Mouse (Mus musculus) T-helper 1 cell (primary cell): ENCODE measurements at regions not wholly inside any gene's neighbourhood (a gene's known extent, or its start where the extent isn't known, plus 50 kb on each side); places are given as distances from the start of the nearest gene placed in this dataset.

Experiments used
- in situ Hi-C: fragments of 300-600 bp; cut with MboI, MseI; formaldehyde crosslinking; loops from one replicate; pipeline ENCODE4 v1.15.1; 2025; ENCODE audit warnings: high pct_unique_total_duplicates

DNA sequence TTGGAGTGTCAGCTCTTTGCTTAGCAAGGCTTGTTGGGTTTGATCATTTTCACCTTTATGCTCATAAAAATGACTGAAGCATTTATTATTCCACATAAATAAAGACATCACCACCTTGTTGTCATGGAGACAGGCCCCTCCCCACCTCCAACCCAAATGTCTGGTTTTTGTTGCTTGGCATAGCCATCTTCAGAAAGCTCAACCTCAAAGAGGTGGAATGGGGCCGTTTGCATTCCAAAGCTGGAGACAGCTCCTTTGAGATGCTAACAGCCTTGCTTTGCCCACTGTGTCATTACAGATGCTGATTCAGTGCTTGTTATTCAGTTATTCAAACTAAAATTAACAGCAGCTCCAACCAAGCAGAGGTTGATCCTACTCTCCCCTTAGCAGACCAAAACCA is 51.9 kb upstream of the Lgalsl start:
- in situ Hi-C loops = loop anchor here (25.0 kb wide), 1 partner anchor 1155 kb away; no protein-coding TSS in a partner anchor

DNA sequence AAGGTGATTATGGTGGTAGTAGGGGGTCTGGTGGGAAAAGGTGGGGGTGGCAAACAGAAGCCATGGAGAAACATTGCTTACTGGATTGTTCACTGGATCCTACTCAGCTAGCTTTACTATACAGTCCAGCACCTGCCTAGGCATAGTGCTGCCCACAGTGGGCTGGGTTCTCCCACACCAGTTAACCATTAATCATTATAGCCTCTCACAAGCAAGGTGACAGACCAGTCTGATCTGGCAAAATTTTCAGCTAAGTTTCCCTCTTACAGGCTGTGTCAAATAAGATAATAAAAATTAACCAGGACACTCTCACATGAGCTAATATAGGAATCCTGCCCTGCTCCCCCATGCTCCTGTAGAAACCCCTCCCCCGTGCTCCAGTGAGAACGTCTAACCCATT is 53.1 kb upstream of the Lgalsl start:
- in situ Hi-C loops = loop anchor here (25.0 kb wide), 1 partner anchor 1153 kb away; no protein-coding TSS in a partner anchor

DNA sequence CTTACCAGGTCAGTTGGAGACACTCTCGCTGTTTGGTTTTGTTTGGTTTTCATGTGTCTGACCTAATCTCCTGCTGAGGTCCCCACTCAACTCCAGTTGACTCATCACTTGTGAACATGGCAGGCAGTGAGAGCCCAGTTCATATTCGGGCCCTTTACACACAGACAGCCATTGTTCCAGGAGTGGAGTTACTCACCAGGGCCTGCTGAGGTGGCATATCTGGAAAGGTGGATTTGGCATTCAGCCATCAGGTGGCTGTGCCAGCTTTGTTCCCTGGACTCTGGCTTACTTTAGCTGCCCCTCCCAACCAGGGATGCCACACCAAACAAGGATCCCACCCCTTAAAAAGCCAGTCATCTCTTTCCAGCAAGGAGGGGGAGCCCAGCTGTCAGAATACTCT is 56.2 kb upstream of the Lgalsl start:
- in situ Hi-C loops = loop anchor here (25.0 kb wide), 1 partner anchor 1150 kb away; no protein-coding TSS in a partner anchor

DNA sequence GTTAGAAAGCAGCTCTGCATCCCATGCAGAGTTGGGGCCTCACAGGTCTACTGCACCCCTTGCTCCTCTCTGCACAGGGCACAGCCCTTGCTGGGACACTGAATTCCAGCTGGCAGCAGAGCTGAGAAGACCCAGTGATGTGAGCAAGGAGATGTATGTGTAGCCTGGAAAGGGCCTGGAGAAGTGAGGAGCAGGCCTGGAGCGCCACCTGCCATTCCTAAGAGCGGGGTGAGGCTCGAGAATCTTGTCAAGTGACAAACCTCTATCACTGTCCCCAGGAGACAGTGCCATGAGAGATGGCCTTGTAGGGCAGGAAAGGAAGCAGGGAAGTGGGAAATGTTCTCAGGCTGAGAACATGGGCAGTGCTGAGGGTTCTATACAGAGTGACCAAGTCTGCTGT is 59.6 kb upstream of the Lgalsl start:
- in situ Hi-C loops = loop anchor here (25.0 kb wide), 1 partner anchor 1147 kb away; no protein-coding TSS in a partner anchor

DNA sequence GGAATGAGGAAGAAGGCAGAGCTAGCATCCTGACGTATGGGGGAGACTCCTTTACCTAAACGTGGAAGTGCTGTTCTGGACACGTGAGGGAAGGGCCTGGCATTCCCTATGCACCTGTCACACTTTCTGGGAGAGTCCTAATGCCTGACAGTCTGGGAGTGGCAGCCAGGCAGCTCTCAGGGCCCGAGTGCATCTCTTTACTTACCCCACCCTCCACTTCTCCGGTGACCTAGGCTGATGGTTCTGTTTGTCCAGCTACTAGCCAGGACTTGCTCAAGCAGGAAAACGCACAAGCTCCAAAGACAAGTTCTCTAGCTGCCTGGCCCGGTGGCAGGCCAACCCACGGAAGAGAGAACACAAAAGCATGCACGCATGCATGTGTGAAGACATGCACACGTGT is 60.9 kb upstream of the Lgalsl start:
- in situ Hi-C loops = loop anchor here (25.0 kb wide), 1 partner anchor 1146 kb away; no protein-coding TSS in a partner anchor

DNA sequence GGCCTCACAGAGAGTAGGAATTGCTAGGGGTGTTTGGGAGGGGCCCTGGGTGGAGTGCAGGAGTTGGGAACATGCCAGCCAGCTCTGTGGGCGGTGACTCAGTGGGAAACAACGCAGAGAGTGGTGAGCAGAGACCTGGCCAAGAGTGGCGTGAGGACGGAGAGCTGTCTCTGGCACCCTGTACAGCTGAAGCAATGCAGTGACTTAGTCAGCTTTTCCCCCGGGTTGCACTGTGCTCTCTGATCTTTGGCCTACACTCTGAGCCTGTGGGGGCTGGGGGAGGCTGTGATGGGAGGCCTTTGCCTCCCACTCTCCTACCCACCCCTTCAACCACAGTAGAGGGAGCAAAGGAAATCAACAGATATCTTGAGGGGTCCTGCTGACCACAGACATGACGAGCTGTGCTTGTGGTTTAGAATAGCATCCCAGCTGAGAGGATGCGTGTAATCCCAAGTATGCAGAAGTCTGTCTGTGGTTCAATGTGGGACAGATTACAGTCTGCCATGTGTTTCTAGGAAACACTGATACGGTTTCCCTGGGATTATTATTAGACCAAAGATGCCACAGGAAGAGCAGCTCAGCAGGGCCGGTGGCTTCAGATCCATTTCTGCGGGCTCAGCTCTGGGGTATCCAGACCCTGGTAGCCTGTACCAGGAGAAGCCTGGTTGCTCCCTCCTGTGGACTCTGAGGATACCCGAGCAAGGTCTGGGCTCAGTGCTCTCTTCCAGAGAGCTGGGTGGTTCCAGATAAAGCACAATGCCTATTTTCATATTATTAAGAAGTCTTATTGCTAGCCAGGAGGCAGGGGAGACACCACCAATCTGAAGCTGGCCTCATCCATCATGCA is 65.6 kb upstream of the Lgalsl start:
- in situ Hi-C loops = loop anchor here (25.0 kb wide), 1 partner anchor 1141 kb away; no protein-coding TSS in a partner anchor

DNA sequence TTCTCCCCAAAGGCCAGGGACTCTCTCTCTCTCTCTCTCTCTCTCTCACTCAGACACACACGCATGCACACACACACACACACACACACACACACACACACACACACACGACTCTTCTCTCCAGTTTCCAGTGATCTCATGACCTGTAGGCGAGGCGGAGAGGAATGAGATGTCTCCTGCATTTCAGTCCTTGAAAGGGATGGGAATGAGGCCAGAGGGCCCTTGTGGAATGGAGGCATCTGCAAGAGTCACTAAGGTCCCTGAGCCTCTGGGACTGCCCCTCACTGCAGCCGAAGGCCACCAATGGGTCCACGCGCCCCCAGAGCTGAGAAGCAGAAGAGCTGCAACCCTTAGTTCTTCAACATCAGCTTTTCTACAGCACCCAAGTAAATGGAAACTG is 66.6 kb upstream of the Lgalsl start:
- in situ Hi-C loops = loop anchor here (25.0 kb wide), 1 partner anchor 1140 kb away; no protein-coding TSS in a partner anchor

DNA sequence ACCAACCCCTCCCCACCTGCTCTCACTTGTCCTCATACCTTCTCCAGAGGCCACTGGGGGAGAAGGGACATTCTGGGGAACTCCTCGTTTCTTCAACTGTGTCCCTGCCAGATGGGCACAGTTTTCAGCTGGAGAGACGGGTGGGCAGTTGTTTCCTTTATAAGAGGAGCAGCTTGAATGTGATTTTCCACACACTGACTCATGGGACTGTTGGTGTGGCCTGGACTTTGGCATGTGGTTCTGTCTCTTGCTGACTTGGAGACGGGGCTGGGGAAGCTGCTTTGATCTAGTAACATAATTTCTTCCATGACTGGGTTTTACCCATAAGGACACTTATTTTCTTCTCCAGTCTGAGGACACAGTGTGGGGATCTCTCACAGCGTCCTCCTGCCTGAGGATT is 67.7 kb upstream of the Lgalsl start:
- in situ Hi-C loops = loop anchor here (25.0 kb wide), 1 partner anchor 1139 kb away; no protein-coding TSS in a partner anchor

DNA sequence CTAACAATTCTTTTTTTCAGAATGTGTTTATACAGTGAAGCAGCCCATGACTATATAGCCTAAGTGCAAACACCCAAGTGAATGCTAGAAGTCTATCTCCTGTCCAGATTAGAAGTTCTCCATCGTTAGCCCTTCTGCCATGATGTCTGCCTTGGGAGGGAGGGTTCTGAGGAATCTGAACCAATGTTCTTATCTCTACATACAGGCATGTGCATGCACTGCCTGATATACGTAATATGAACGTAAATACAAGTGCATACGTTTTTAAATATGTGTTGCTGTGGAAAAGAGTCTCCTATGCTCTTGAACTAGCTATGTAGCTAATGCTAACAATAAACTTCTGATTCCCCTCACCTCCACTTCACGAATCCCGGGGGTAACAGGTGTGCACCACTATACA is 68.9 kb upstream of the Lgalsl start:
- in situ Hi-C loops = loop anchor here (25.0 kb wide), 1 partner anchor 1138 kb away; no protein-coding TSS in a partner anchor

DNA sequence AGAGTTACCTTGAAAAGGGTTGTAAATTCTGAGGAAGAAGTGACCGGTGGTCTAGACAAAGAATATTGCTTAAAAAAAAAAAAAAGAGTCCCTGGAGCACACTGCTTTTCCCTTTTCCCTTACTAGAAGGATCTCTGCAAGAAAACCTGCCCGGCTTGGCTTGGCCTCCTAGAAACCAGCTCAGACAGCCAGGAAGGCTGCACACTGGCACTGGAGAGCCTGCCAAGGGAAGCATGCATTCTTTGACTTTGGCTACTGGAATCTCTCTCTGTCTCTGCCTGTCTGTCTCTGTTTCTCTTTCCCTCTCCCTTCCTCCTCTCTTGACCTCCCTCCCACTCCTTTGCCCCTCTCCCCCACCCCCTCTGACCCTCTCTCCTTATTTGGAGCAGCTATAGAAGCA is 71.1 kb upstream of the Lgalsl start:
- in situ Hi-C loops = no loop called here

DNA sequence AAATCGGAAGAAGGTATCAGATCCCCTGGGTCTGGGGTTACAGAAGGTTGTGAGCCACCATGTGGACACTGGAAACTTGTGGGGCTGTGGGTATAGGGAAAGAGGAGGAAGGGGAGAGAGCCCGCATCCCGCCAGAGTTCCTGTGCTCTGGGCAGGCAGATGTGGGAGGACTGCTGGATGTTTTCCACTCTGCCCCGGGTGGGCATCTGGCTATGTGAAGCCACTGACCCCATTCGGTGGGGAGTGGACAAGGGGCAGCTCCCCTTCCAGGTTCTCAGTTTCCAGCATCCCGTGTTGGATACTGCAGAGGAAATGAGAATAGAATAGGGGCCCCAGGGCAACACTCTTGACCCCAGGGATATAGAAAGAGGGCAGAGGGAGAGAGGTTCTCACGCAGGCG is 72.1 kb upstream of the Lgalsl start:
- in situ Hi-C loops = no loop called here

DNA sequence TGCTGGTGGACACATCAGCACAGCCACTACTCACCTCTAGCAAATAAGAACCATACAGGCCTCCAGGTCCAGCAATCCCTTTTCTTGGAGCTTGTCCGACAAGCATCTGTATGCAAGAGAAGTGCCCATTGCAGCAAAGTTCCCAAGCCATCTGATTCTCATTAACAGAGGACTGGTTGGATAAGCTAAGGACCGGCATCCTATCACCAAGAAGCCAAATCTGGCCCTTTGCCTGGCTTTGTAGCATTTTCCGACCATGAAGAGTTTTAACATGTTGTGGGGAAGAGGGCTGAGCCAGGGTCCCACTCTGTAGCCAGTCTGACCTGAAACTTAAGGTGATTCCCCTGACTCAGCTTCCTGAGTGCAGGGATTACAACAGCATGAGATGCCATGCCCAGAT is 77.1 kb upstream of the Lgalsl start:
- in situ Hi-C loops = no loop called here

DNA sequence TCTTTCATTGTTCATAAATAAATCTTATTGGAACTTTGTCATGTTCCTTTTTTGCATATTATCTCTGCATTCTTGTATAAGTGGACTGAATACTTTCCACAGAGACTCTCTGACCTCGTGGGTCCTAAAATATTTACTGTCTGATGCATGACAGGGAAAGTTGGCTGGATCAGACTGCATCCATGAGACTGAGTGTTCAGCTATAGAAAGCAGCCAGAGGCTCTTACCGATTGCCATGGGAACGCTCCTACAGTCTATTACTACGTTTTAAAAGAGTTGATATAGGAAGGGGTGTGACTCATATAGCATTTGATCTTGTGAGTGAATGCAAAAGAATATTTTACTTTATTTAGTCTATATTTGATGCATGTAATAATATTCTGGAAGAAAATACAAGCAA is 77.6 kb upstream of the Lgalsl start:
- in situ Hi-C loops = no loop called here

DNA sequence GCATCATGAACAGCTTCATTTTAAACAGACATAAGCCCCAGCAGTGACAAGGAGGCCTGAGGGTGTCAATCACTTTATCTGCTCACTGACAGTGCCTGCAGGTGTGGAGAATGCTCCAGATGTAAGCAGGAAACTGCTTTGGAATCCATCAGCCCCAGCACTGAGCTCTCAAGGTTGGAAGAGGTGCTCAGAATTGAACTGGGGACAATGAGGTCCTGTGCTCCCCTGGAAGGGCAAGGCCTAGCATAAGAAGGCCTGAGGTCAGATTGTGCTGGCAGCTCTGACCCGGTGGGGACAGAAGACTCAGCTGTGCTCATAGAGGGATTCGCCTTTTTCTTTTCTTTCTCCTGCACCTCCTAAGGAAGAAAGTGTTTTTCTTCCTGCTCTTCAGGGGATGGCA is 82.2 kb upstream of the Lgalsl start:
- in situ Hi-C loops = loop anchor here (5.0 to 10.0 kb wide), 2 partner anchors 116 to 272 kb away; no protein-coding TSS in a partner anchor

DNA sequence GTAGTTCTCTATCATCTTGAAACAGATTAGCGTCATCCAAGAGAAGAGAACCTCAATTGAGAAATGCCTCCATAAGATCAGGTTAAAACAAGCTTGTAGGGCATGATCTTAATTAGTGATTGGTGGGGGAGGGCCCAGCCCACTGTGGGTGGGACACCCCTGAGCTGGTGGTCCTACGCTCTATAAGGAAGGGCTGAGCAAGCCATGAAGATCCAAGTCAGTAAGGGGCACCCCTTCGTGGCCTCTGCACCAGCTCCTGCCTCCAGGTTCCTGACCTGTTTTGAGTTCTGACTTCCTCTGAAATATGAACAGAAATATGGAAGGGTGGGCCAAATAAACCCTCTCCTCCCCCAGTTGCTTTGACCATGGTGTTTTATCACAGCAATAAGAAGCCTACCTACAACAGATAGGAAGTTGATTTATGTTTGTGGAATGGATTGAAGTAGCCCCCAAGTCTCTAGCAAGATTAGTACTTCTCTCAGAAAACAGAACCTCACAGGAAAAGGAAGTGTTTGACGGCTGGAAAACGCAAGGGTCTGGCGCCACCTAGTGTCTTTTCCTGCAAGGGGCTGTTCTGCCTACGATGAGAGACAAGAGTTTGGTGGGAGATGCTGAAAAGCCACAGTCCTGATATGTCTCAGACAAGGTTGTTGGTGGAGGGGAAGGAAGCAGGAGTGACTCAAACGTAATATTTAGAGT is 82.9 kb upstream of the Lgalsl start:
- in situ Hi-C loops = loop anchor here (5.0 to 10.0 kb wide), 2 partner anchors 116 to 271 kb away; no protein-coding TSS in a partner anchor

DNA sequence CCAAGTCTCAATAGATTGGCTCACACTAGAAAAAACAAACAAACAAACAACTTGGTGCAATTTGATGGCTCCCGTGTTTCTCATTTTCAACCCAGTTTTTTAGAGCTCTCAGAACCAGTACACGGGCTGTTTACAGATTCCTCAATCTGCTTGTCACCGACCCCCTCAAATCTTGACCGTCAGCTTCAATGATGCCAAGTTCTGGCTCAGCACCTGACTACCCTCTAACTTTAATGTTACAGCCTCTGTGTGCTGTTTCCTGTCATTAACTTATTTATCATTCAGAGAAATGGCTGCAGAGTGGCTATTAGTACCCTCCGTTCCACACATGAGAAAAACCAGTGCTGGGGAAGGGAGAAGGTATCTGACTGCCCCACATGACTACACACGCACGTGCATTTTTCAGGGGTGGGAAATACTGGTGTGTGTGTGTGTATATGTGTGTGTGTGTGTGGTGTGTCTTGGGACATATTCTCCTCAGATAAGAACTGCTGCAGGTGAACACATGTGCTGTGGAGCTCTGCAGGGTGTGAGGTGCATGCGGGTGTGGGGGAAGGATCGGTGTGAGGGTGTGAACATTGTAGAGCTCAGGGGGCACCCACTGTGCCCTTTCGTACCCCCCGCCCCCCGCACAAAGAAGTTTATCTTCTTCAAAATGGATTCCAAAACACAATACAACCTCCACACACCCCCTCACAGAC is 83.6 kb upstream of the Lgalsl start:
- in situ Hi-C loops = loop anchor here (5.0 to 10.0 kb wide), 2 partner anchors 117 to 270 kb away; no protein-coding TSS in a partner anchor

DNA sequence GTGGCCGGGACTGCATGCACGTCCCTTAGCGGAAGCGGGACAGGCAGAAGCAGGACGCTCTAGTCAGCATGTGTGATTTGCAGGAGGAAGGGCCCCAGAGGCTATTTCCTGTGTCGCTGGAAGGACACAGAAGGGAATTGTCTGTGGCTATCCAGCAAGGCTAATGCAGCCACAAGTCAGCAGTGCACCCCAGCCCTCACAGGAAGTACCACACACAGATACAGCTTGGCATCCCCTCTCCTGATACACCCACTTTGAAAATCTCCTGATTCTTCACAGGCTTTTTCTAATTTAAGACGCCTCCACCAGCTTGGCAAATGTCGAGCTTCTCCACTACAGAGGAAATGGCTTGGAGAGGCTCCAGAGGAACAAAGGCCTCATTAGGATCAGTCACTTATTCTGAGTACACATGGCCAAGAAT is 84.3 kb upstream of the Lgalsl start:
- in situ Hi-C loops = loop anchor here (10.0 kb wide), 1 partner anchor 270 kb away; no protein-coding TSS in a partner anchor

DNA sequence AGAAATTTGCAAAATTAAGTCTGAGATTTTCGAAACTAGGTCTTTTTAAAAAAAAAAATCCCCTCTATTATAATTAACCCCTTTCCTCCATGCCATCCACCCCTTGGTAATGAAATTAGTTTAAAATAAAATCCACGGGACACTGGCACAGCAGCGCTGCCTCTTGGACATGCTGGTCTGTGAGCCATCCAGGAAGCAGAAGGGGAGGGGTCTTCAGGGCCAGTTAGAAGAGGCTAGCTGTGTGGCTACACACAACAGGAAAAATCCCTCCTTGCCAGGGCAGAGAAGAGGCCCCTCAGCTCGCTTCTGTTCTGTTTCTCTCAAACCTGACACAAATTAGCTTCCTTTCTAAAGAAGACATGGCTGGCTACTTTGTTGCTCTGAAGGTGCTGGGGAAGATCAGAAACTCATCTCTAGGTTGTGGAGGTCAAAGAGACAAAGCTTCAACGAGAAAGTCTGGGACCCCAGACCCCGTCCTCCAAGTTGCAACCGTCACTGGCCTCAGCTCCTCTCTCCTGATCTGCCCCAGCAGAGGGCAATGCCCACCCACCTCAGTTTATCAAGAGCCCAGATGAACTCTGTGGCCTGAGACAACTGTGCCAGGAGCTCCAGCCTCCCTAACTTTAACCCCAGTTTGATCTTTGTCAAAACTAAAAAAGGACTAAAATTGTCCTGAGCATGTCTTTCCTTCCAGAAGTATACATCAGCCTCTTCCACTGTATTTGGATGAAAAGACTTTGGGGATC is 85.0 kb upstream of the Lgalsl start:
- in situ Hi-C loops = loop anchor here (10.0 kb wide), 1 partner anchor 269 kb away; no protein-coding TSS in a partner anchor

DNA sequence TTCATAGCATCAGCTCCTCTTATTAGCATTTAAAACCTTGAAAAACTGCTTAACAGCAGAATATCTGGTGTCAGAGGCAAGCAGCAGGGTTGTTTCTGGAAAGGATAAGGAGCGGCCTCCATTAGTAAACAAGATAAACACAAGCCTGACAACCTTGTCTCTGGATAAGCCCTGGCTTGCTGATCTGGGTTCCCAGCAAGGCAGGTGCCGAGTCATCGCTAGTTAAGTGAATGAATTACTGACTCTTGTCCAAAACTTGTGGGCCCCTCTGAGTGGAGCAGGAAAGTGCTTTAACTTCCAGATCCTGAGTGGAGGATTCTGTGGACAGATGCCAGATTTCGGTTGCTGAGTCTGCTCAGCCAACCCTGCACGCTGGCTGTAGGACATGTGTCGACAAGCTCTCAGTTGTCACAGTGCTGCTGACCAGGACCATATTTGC is 85.6 kb upstream of the Lgalsl start:
- in situ Hi-C loops = loop anchor here (10.0 kb wide), 1 partner anchor 268 kb away; no protein-coding TSS in a partner anchor

DNA sequence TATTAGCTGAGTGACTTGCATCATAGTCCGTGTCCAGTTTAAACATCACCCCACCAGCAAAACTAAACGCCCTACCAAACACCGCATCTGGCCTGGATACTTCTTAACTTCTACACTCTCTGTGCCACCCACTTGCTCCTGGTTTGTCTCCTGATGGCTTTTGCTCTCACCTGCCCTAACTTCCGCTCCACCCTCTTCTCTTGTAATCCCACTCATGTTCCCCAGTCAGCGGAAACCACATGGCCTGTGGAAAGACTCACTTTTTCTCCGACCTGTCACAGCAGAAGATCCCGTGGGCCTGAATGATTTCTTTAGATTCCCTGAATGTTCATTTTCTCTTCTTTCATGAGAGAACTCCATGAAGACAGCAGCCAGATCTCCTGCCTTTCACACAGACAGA is 86.1 kb upstream of the Lgalsl start:
- in situ Hi-C loops = loop anchor here (10.0 kb wide), 1 partner anchor 268 kb away; no protein-coding TSS in a partner anchor
